Mouse (Mus musculus) thymus, adult 2 months (tissue): ENCODE data around the gene Parvb. TPM values are rescaled to one million over a fixed set of nuclear protein-coding genes. Genes with fewer than 3 reads are reported as not detected.

Experiments used
- DNase-seq: peaks from one replicate; pipeline ENCODE4 v3.0.0; 2021
- H3K27ac ChIP-seq: fragments of 200-500 bp; 2 replicates; pipeline ENCODE4 v1.5.1; 2012; ENCODE audit warnings: low read length, control low read depth; ENCODE audit not compliant: control insufficient read depth, insufficient read depth
- H3K27me3 ChIP-seq: fragments of 200-500 bp; 2 replicates; pipeline ENCODE4 v1.6.1; 2012; ENCODE audit warnings: mild to moderate bottlenecking, low read length, moderate library complexity, mixed read lengths; ENCODE audit not compliant: control insufficient read depth, insufficient read depth
- H3K36me3 ChIP-seq: fragments of 200-500 bp; 2 replicates; pipeline ENCODE4 v1.6.1; 2012; ENCODE audit warnings: mild to moderate bottlenecking, low read length, moderate library complexity; ENCODE audit not compliant: control insufficient read depth, insufficient read depth
- H3K4me1 ChIP-seq: fragments of 200-500 bp; replicated peaks from 2 replicates; pipeline ENCODE4 v1.6.1; 2012; ENCODE audit warnings: low read length; ENCODE audit not compliant: control insufficient read depth, insufficient read depth
- H3K4me3 ChIP-seq: fragments of 200-500 bp; 2 replicates; pipeline ENCODE4 v1.5.1; 2012; ENCODE audit warnings: mild to moderate bottlenecking, low read length, control low read depth, moderate library complexity; ENCODE audit not compliant: control insufficient read depth, insufficient read depth
- CTCF ChIP-seq: fragments of 200-500 bp; IDR thresholded peaks from 2 replicates; pipeline ENCODE4 v1.5.1; 2012; ENCODE audit warnings: mild to moderate bottlenecking, control low read depth, low read length, moderate library complexity, borderline replicate concordance; ENCODE audit not compliant: control insufficient read depth, poor library complexity, insufficient read depth; ENCODE audit errors: extremely low read depth
- POLR2A ChIP-seq: fragments of 200-500 bp; IDR thresholded peaks from 2 replicates; pipeline ENCODE4 v1.6.1; 2012; ENCODE audit warnings: mild to moderate bottlenecking, low read length, control low read depth, moderate library complexity; ENCODE audit not compliant: control insufficient read depth, poor library complexity, insufficient read depth; ENCODE audit errors: extremely low read depth
- whole genome bisulfite sequencing: fragments of 180-500 bp; shearing (Covaris S2); methylation state at CpG from one replicate; pipeline ENCODE4 v1.1.7; 2018; 5-methylcytosine and 5-hydroxymethylcytosine counted together
- polyA plus RNA-seq: library from polyadenylated mRNA; depleted of rRNA; stranded (reverse); fragments of >200 nt; gene quantifications from 2 replicates; pipeline ENCODE4 v1.2.3, GENCODE M21; 2012

Parvb gene
- polyA plus RNA-seq, 1 experiment, result 6.8 TPM

DNA sequence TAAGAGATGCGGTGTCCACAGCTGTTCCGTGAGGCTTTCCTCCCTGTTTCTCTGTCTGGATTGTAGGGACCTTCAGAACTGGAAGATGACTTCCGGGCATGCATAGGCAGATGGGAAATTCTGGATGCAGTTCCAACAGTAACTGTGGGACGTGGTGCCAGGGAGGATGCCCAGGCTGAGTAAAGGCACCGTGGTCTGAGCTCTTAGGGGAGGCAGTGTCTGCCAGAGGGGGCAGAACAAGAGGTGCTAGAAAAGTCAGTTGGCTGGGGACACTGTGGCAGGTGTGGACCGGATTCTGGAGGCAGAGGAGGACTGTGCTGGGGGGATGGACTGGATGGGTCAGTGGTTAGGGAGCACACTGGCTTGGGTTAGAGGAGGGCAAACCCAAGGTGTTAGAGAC, 30.8 kb downstream of the Parvb start:
- no peaks in the 10 kb centered on the region for H3K36me3 ChIP-seq
- H3K27ac ChIP-seq, result no peak overlapping the region
- no peak for TF ChIP-seq POLR2A
- TF ChIP-seq CTCF, result no peak
- H3K27me3 ChIP-seq, result no peaks in the 10 kb centered on the region
- 94% methylated on average over 6 of the region's 6 CpGs for WGBS
- H3K4me3 ChIP-seq, result no peak overlapping the region
- no peaks in the 10 kb centered on the region for H3K4me1 ChIP-seq
- DNase-seq, result no peak

GRCm38 (mm10) chr15:84263573-84263972, 31.7 kb downstream of the Parvb start:
- Histone ChIP-seq H3K36me3 (no peaks in the 10 kb centered on the region), H3K4me1 (no peaks in the 10 kb centered on the region), H3K27ac (no peak overlapping the region), H3K27me3 (no peaks in the 10 kb centered on the region), H3K4me3 (no peak overlapping the region)
- DNase-seq, result no peak
- TF ChIP-seq CTCF (no peak), POLR2A (no peak)
- WGBS, result 15% methylated on average over 2 of the region's 2 CpGs

- H3K27me3 ChIP-seq, result no peaks in the 10 kb centered on the region
- WGBS, result 92% methylated on average over 11 of the region's 11 CpGs
- no peak overlapping the region for H3K27ac ChIP-seq
- TF ChIP-seq CTCF, result no peak
- no peak for TF ChIP-seq POLR2A
- H3K4me1 ChIP-seq, result no peaks in the 10 kb centered on the region
- H3K4me3 ChIP-seq, result no peak overlapping the region
- H3K36me3 ChIP-seq, result no peaks in the 10 kb centered on the region
- no peak for DNase-seq
Measured at GRCm38 (mm10) chr15:84265141-84265540, 33.3 kb downstream of the Parvb start.

DNA sequence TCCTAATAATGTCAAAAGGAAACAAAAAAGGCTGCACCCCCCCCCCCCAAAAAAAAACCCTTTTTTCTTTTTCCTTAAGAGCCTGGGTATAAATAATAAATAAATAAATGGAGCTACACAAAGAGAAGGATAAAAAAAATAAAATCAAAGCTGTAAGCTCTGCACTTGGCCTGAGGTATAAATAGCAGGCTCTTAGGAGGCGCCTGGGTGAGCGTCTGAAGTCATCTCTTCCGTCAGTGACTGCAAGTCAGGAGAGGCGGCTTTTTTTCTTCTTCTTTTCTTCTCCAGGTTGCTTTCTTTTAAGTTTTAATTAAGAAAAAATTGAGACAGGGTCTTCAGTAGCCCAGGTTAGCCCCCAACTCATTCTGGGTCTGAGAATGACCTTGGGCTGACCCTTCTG, 34.4 kb downstream of the Parvb start:
- Histone ChIP-seq H3K4me3 (no peak overlapping the region), H3K4me1 (no peaks in the 10 kb centered on the region), H3K36me3 (no peaks in the 10 kb centered on the region), H3K27ac (no peak overlapping the region), H3K27me3 (no peaks in the 10 kb centered on the region)
- 73% methylated on average over 4 of the region's 4 CpGs for WGBS
- no peak for DNase-seq
- TF ChIP-seq POLR2A (no peak), CTCF (no peak)

DNA sequence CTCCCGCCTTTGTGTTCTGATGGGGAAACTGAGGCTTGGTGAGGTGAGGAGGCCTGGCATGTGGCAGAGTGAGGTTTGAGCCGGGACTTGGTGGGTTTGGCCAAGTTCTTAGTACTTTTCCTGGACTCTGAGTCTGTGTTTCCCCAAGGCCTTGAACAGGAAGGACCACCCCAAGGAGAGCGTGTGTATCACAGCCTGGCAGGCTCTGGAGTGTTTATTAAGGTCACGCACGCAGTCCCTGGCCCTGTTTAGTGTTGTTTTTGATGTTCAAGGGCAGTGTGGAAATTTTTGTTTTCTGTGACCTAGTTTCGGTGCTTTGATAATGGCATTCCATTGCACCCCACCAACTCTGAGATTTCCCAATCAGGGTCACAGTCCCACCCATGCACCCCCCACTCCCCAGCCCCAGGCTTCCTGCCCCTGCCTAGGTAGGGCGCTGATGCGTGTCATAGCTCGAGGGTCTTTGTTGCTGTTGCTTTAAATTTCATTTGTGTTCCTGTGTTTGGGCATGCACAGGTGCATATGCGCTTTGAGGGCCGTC, 35.9 kb downstream of the Parvb start:
- no peaks in the 10 kb centered on the region for H3K27me3 ChIP-seq
- H3K4me3 ChIP-seq, result no peak overlapping the region
- no peaks in the 10 kb centered on the region for H3K4me1 ChIP-seq
- WGBS, result 94% methylated on average over 11 of the region's 11 CpGs
- no peak for DNase-seq
- no peak for TF ChIP-seq CTCF
- no peak overlapping the region for H3K27ac ChIP-seq
- no peaks in the 10 kb centered on the region for H3K36me3 ChIP-seq

- Histone ChIP-seq H3K27ac (no peak overlapping the region), H3K4me1 (no peaks in the 10 kb centered on the region), H3K36me3 (no peaks in the 10 kb centered on the region), H3K27me3 (no peaks in the 10 kb centered on the region), H3K4me3 (no peak overlapping the region)
- 85% methylated on average over 10 of the region's 10 CpGs for WGBS
- DNase-seq, result no peak
- TF ChIP-seq POLR2A, result no peak
- TF ChIP-seq CTCF, result no peak
Measured at GRCm38 (mm10) chr15:84269107-84269633, 37.3 kb downstream of the Parvb start.

- no peak overlapping the region for H3K27ac ChIP-seq
- no peak overlapping the region for H3K4me3 ChIP-seq
- H3K27me3 ChIP-seq, result no peaks in the 10 kb centered on the region
- DNase-seq, result no peak
- H3K4me1 ChIP-seq, result no peaks in the 10 kb centered on the region
- no peaks in the 10 kb centered on the region for H3K36me3 ChIP-seq
- 94% methylated on average over 4 of the region's 5 CpGs for WGBS
- TF ChIP-seq POLR2A, result no peak
- no peak for TF ChIP-seq CTCF
Measured at GRCm38 (mm10) chr15:84270032-84270431, 38.2 kb downstream of the Parvb start.
